In the genomic region with DNA sequence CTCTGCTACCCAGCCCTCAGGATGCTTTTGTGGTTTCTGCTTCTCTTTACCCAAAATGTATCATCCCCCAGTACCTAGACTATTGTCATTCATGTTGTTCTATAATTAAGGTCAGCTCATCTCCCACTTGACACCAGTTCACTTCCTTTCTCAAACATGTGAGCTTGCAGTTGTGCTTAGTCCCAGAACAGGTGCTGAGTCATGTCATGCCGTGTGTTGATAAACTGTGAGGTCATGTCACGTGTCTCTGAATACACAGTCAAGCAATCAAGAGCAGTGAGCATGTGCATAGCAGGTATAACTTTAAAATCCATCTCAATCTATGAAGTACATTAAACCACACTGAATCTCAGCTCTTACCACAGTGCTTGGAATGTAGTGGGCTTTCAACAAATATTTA, we compare ENCODE assay signal across 28 mouse cellular contexts.
DNase-seq lines count a peak whose midpoint lies in the region; ATAC-seq and TF ChIP-seq lines count a peak whose summit lies in the region.
"Had no signal": no experiment of that assay in that cellular context is flagged by ENCODE, and none has a peak within 500 bp of the region (broad histone marks: within the 10 kb centered on the region; RNA-seq: fewer than 3 reads in every experiment).

No protein-coding gene starts in this region.

- peak; percentile 45; the same call in 1 of the 2 replicates for ATAC-seq in G1E (ENCODE audit: extremely low read depth, insufficient number of reproducible peaks, low FRiP score, poor library complexity, severe bottlenecking)
- peak; percentile 81 for ATAC-seq in megakaryocyte progenitor cell, adult 5-6 weeks (replicated peaks; ENCODE audit: poor library complexity)
- ATAC-seq in hindbrain, embryonic 16.5 days: no peak
- ATAC-seq: forebrain, embryonic 16.5 days; lung, postnatal 0 days; Patski had no signal

- peaks cover 2% of the 10 kb centered on the region; the same call in 1 of the 2 replicates for H3K4me1 ChIP-seq in G1E (ENCODE audit: insufficient read depth, low read depth, low read length)
- H3K4me1 ChIP-seq in hindbrain, embryonic 16.5 days (ENCODE audit: control insufficient read depth, insufficient read depth, low read depth, low read length): no peaks in the 10 kb centered on the region
- H3K4me1 ChIP-seq: forebrain, embryonic 10.5 days; heart, embryonic 13.5 days; hindbrain, embryonic 12.5 days; kidney, embryonic 15.5 days; limb, embryonic 15.5 days; midbrain, embryonic 12.5 days; neural tube, embryonic 13.5 days had no signal

- TF ChIP-seq CTCF in G1E (IDR thresholded peaks at IDR 0.05; ENCODE audit: low read depth, low read length): no peak

- H3K4me3 ChIP-seq in G1E (ENCODE audit: low read depth, low read length): no peak overlapping the region
- H3K4me3 ChIP-seq in hindbrain, embryonic 16.5 days (ENCODE audit: low read length): no peak overlapping the region
- H3K4me3 ChIP-seq: forebrain, embryonic 10.5 days; heart, adult 2 months; heart, embryonic 13.5 days; hindbrain, embryonic 12.5 days; kidney, embryonic 15.5 days; left cerebral cortex, adult 2 months; limb, embryonic 15.5 days; midbrain, embryonic 12.5 days; neural tube, embryonic 13.5 days had no signal

- H3K9ac ChIP-seq in hindbrain, embryonic 16.5 days (ENCODE audit: low read depth, low read length): no peak overlapping the region
- H3K9ac ChIP-seq: heart, embryonic 13.5 days; hindbrain, embryonic 12.5 days; kidney, embryonic 15.5 days; limb, embryonic 15.5 days; midbrain, embryonic 12.5 days; neural tube, embryonic 13.5 days had no signal

- H3K9me3 ChIP-seq in G1E (replicated peaks): no peaks in the 10 kb centered on the region
- no peaks in the 10 kb centered on the region for H3K9me3 ChIP-seq in hindbrain, embryonic 16.5 days (ENCODE audit: control insufficient read depth, low read length)
- H3K9me3 ChIP-seq: forebrain, embryonic 10.5 days; heart, embryonic 13.5 days; hindbrain, embryonic 12.5 days; kidney, embryonic 15.5 days; limb, embryonic 15.5 days; midbrain, embryonic 12.5 days; neural tube, embryonic 13.5 days had no signal

- DNase-seq in CD4-positive, CD25-positive, alpha-beta regulatory T cell, adult 2 months (ENCODE audit: low read depth, low spot score): peak; percentile 14
- DNase-seq in G1E (ENCODE audit: low spot score): no peak
- peak; percentile 27 for DNase-seq in thymus, postnatal 25 days
- DNase-seq in left cerebral cortex, postnatal 25 days (ENCODE audit: low spot score in 2 of 2): no peak
- DNase-seq in embryo, embryonic 10 days (ENCODE audit: low spot score): no peak
- DNase-seq: adrenal gland, adult 8-10 months; cerebellum, adult 8-10 months; gastrocnemius, postnatal 14 days; heart, adult 2 months; heart, postnatal 14 days; kidney, adult 11 months; kidney, postnatal 4 days; left cerebral cortex, postnatal 4 days; retina, postnatal 1 day had no signal

- H3K4me2 ChIP-seq in hindbrain, embryonic 16.5 days (ENCODE audit: low read length): no peak overlapping the region
- H3K4me2 ChIP-seq: heart, embryonic 13.5 days; hindbrain, embryonic 12.5 days; kidney, embryonic 15.5 days; limb, embryonic 15.5 days; midbrain, embryonic 12.5 days; neural tube, embryonic 13.5 days had no signal

- intact Hi-C loops in left cerebral cortex, postnatal 25 days (cut with DNase I): no loop called here

- 90% methylated on average over 2 of the region's 2 CpGs for WGBS in hindbrain, embryonic 16.5 days

- no peaks in the 10 kb centered on the region for H3K36me3 ChIP-seq in G1E (replicated peaks)
- H3K36me3 ChIP-seq in hindbrain, embryonic 16.5 days (ENCODE audit: control insufficient read depth, insufficient read depth, low read length): no peaks in the 10 kb centered on the region
- H3K36me3 ChIP-seq: forebrain, embryonic 10.5 days; heart, embryonic 13.5 days; hindbrain, embryonic 12.5 days; kidney, embryonic 15.5 days; limb, embryonic 15.5 days; midbrain, embryonic 12.5 days; neural tube, embryonic 13.5 days had no signal

- H3K27ac ChIP-seq in hindbrain, embryonic 16.5 days (ENCODE audit: low read depth, low read length): no peak overlapping the region
- H3K27ac ChIP-seq: forebrain, embryonic 10.5 days; heart, adult 2 months; heart, embryonic 13.5 days; hindbrain, embryonic 12.5 days; kidney, embryonic 15.5 days; left cerebral cortex, adult 2 months; limb, embryonic 15.5 days; macrophage; midbrain, embryonic 12.5 days; neural tube, embryonic 13.5 days had no signal

- H3K27me3 ChIP-seq in G1E (ENCODE audit: insufficient read depth, low read length): no peaks in the 10 kb centered on the region
- no peaks in the 10 kb centered on the region for H3K27me3 ChIP-seq in hindbrain, embryonic 16.5 days (replicated peaks; ENCODE audit: control insufficient read depth, insufficient read depth, low read length)
- H3K27me3 ChIP-seq: heart, embryonic 13.5 days; hindbrain, embryonic 12.5 days; kidney, embryonic 15.5 days; limb, embryonic 15.5 days; midbrain, embryonic 12.5 days; neural tube, embryonic 13.5 days; Patski had no signal

Comparison
In these comparisons a context has a peak if more than half of its experiments do, and no peak if none do; other contexts are left out.
1. DNase-seq: peak in CD4-positive, CD25-positive, alpha-beta regulatory T cell, adult 2 months (single experiment) and thymus, postnatal 25 days (single experiment); none in G1E (single experiment), left cerebral cortex, postnatal 25 days (0 of 2) and embryo, embryonic 10 days (single experiment).